Mouse (Mus musculus) limb, embryonic 13.5 days (tissue): ENCODE measurements around the gene Dck. TPM values are rescaled to one million over a fixed set of nuclear protein-coding genes. Genes with fewer than 3 reads are reported as not detected.

Experiments used
- ATAC-seq: fragments of 200-750 bp; cut with Nextera tagmentation; 2 replicates; pipeline ENCODE4 v1.8.0; 2017; ENCODE audit warnings: low read depth, moderate number of reproducible peaks, moderate TSS enrichment; ENCODE audit not compliant: low FRiP score
- H3K27ac ChIP-seq: fragments of 300-500 bp; sonication (generic); 2 replicates; pipeline ENCODE4 v1.5.1; 2015; ENCODE audit warnings: inconsistent platforms, mild to moderate bottlenecking, moderate library complexity
- H3K27me3 ChIP-seq: fragments of 300-500 bp; sonication (generic); 2 replicates; pipeline ENCODE4 v1.6.1; 2015; ENCODE audit warnings: mild to moderate bottlenecking, inconsistent platforms
- H3K36me3 ChIP-seq: fragments of 300-500 bp; sonication (generic); 2 replicates; pipeline ENCODE4 v1.6.1; 2015; ENCODE audit warnings: inconsistent platforms, mild to moderate bottlenecking, moderate library complexity
- H3K4me1 ChIP-seq: fragments of 300-500 bp; sonication (generic); 2 replicates; pipeline ENCODE4 v1.6.1; 2015; ENCODE audit warnings: inconsistent platforms
- H3K4me2 ChIP-seq: fragments of 300-500 bp; sonication (generic); replicated peaks from 2 replicates; pipeline ENCODE4 v1.6.1; 2015; ENCODE audit warnings: inconsistent platforms, mild to moderate bottlenecking, moderate library complexity
- H3K4me3 ChIP-seq: fragments of 300-500 bp; sonication (generic); 2 replicates; pipeline ENCODE4 v1.5.1; 2015; ENCODE audit warnings: moderate library complexity, mild to moderate bottlenecking, inconsistent platforms
- H3K9ac ChIP-seq: fragments of 300-500 bp; sonication (generic); 2 replicates; pipeline ENCODE4 v1.6.1; 2015; ENCODE audit warnings: mild to moderate bottlenecking, inconsistent platforms
- H3K9me3 ChIP-seq: fragments of 300-500 bp; sonication (generic); 2 replicates; pipeline ENCODE4 v1.6.1; 2016; ENCODE audit warnings: inconsistent platforms
- WGBS: fragments of 180-500 bp; shearing (Covaris S2); methylation state at CpG from one replicate; pipeline ENCODE4 v1.1.7; 2015; 5-methylcytosine and 5-hydroxymethylcytosine counted together
- polyA plus RNA-seq: library from polyadenylated mRNA; unstranded; fragments of >200 nt; fragmentation: Nextera tagmentation; extraction: Ambion mirVana; gene quantifications from 2 replicates; pipeline ENCODE4 v1.2.1, GENCODE M21; 2015

The Dck gene
- polyA plus RNA-seq, 1 experiment from 2014 or later, result 46.5 TPM

- Histone ChIP-seq H3K9me3 (no peaks in the 10 kb centered on the region), H3K27me3 (no peaks in the 10 kb centered on the region), H3K27ac (no peak overlapping the region), H3K36me3 (no peaks in the 10 kb centered on the region), H3K4me3 (no peak overlapping the region), H3K4me2 (no peak overlapping the region), H3K4me1 (no peaks in the 10 kb centered on the region), H3K9ac (no peak overlapping the region)
- WGBS, result 46% methylated on average over 9 of the region's 9 CpGs
- no peak for ATAC-seq
Measured at GRCm38 (mm10) chr5:88795910-88796584, 31.3 kb downstream of the Dck start.

GRCm38 (mm10) chr5:88796588-88796987, 31.8 kb downstream of the Dck start:
- no peaks in the 10 kb centered on the region for H3K36me3 ChIP-seq
- no peak overlapping the region for H3K27ac ChIP-seq
- H3K4me1 ChIP-seq, result no peaks in the 10 kb centered on the region
- H3K9ac ChIP-seq, result no peak overlapping the region
- no peaks in the 10 kb centered on the region for H3K9me3 ChIP-seq
- H3K4me2 ChIP-seq, result no peak overlapping the region
- WGBS, result 73% methylated on average over 11 of the region's 11 CpGs
- no peak for ATAC-seq
- H3K27me3 ChIP-seq, result no peaks in the 10 kb centered on the region
- H3K4me3 ChIP-seq, result no peak overlapping the region

GRCm38 (mm10) chr5:88797121-88797520, 32.3 kb downstream of the Dck start:
- Histone ChIP-seq H3K27ac (no peak overlapping the region), H3K4me1 (no peaks in the 10 kb centered on the region), H3K27me3 (no peaks in the 10 kb centered on the region), H3K4me2 (no peak overlapping the region), H3K36me3 (no peaks in the 10 kb centered on the region), H3K4me3 (no peak overlapping the region), H3K9me3 (no peaks in the 10 kb centered on the region), H3K9ac (no peak overlapping the region)
- WGBS, result 82% methylated on average over 6 of the region's 6 CpGs
- no peak for ATAC-seq

- H3K27me3 ChIP-seq, result no peaks in the 10 kb centered on the region
- H3K4me2 ChIP-seq, result no peak overlapping the region
- H3K4me3 ChIP-seq, result no peak overlapping the region
- no peak overlapping the region for H3K27ac ChIP-seq
- no peak for ATAC-seq
- H3K4me1 ChIP-seq, result peaks cover 4% of the 10 kb centered on the region; the same call in 1 of the 2 replicates
- H3K9ac ChIP-seq, result no peak overlapping the region
- WGBS, result 86% methylated on average over 4 of the region's 4 CpGs
- no peaks in the 10 kb centered on the region for H3K9me3 ChIP-seq
- H3K36me3 ChIP-seq, result no peaks in the 10 kb centered on the region
Measured at GRCm38 (mm10) chr5:88805616-88806015, 40.8 kb downstream of the Dck start.

GRCm38 (mm10) chr5:88806278-88806677, 41.5 kb downstream of the Dck start:
- WGBS, result 17% methylated on average over 5 of the region's 5 CpGs
- Histone ChIP-seq H3K4me2 (no peak overlapping the region), H3K9me3 (no peaks in the 10 kb centered on the region), H3K9ac (no peak overlapping the region), H3K4me1 (peaks cover 4% of the 10 kb centered on the region; the same call in 1 of the 2 replicates), H3K27ac (no peak overlapping the region), H3K4me3 (no peak overlapping the region), H3K36me3 (no peaks in the 10 kb centered on the region), H3K27me3 (no peaks in the 10 kb centered on the region)
- no peak for ATAC-seq

GRCm38 (mm10) chr5:88807342-88807741, 42.5 kb downstream of the Dck start:
- H3K4me1 ChIP-seq, result peaks cover 4% of the 10 kb centered on the region; the same call in 1 of the 2 replicates
- no peak overlapping the region for H3K4me3 ChIP-seq
- 45% methylated on average over 9 of the region's 9 CpGs for WGBS
- no peaks in the 10 kb centered on the region for H3K36me3 ChIP-seq
- no peak for ATAC-seq
- H3K27me3 ChIP-seq, result no peaks in the 10 kb centered on the region
- no peak overlapping the region for H3K27ac ChIP-seq
- no peak overlapping the region for H3K9ac ChIP-seq
- no peak overlapping the region for H3K4me2 ChIP-seq
- H3K9me3 ChIP-seq, result no peaks in the 10 kb centered on the region

GRCm38 (mm10) chr5:88813188-88813587, 48.4 kb downstream of the Dck start:
- no peaks in the 10 kb centered on the region for H3K4me1 ChIP-seq
- no peaks in the 10 kb centered on the region for H3K9me3 ChIP-seq
- 79% methylated on average over 2 of the region's 2 CpGs for WGBS
- no peak overlapping the region for H3K27ac ChIP-seq
- H3K4me2 ChIP-seq, result no peak overlapping the region
- H3K36me3 ChIP-seq, result no peaks in the 10 kb centered on the region
- no peak overlapping the region for H3K9ac ChIP-seq
- ATAC-seq, result no peak
- no peak overlapping the region for H3K4me3 ChIP-seq
- H3K27me3 ChIP-seq, result no peaks in the 10 kb centered on the region

- no peak overlapping the region for H3K4me2 ChIP-seq
- no peaks in the 10 kb centered on the region for H3K27me3 ChIP-seq
- WGBS, result 72% methylated on average over 4 of the region's 4 CpGs
- H3K4me3 ChIP-seq, result no peak overlapping the region
- H3K4me1 ChIP-seq, result no peaks in the 10 kb centered on the region
- H3K27ac ChIP-seq, result no peak overlapping the region
- no peaks in the 10 kb centered on the region for H3K9me3 ChIP-seq
- H3K36me3 ChIP-seq, result no peaks in the 10 kb centered on the region
- H3K9ac ChIP-seq, result no peak overlapping the region
- no peak for ATAC-seq
Measured at GRCm38 (mm10) chr5:88814552-88814951, 49.8 kb downstream of the Dck start.

- H3K4me1 ChIP-seq, result no peaks in the 10 kb centered on the region
- H3K27me3 ChIP-seq, result no peaks in the 10 kb centered on the region
- no peak overlapping the region for H3K4me3 ChIP-seq
- H3K9ac ChIP-seq, result no peak overlapping the region
- H3K36me3 ChIP-seq, result no peaks in the 10 kb centered on the region
- H3K4me2 ChIP-seq, result no peak overlapping the region
- ATAC-seq, result no peak
- 28% methylated on average over 1 of the region's 1 CpGs for WGBS
- no peaks in the 10 kb centered on the region for H3K9me3 ChIP-seq
- no peak overlapping the region for H3K27ac ChIP-seq
Measured at GRCm38 (mm10) chr5:88821542-88821941, 56.7 kb downstream of the Dck start.

- no peaks in the 10 kb centered on the region for H3K36me3 ChIP-seq
- no peak overlapping the region for H3K9ac ChIP-seq
- H3K4me3 ChIP-seq, result no peak overlapping the region
- no peaks in the 10 kb centered on the region for H3K9me3 ChIP-seq
- no peak overlapping the region for H3K27ac ChIP-seq
- ATAC-seq, result no peak
- no peaks in the 10 kb centered on the region for H3K4me1 ChIP-seq
- WGBS, result 75% methylated on average over 10 of the region's 10 CpGs
- H3K27me3 ChIP-seq, result no peaks in the 10 kb centered on the region
- no peak overlapping the region for H3K4me2 ChIP-seq
Measured at GRCm38 (mm10) chr5:88824838-88825237, 60.0 kb downstream of the Dck start.

- H3K4me3 ChIP-seq, result no peak overlapping the region
- no peak for ATAC-seq
- H3K27me3 ChIP-seq, result no peaks in the 10 kb centered on the region
- no peaks in the 10 kb centered on the region for H3K4me1 ChIP-seq
- H3K4me2 ChIP-seq, result no peak overlapping the region
- no peak overlapping the region for H3K27ac ChIP-seq
- H3K9me3 ChIP-seq, result no peaks in the 10 kb centered on the region
- no peak overlapping the region for H3K9ac ChIP-seq
- no peaks in the 10 kb centered on the region for H3K36me3 ChIP-seq
- 82% methylated on average over 8 of the region's 8 CpGs for WGBS
Measured at GRCm38 (mm10) chr5:88829835-88830571, 65.2 kb downstream of the Dck start.

GRCm38 (mm10) chr5:88830880-88831279, 66.1 kb downstream of the Dck start:
- Histone ChIP-seq H3K4me1 (no peaks in the 10 kb centered on the region), H3K9me3 (no peaks in the 10 kb centered on the region), H3K4me2 (no peak overlapping the region), H3K27me3 (no peaks in the 10 kb centered on the region), H3K27ac (no peak overlapping the region), H3K36me3 (no peaks in the 10 kb centered on the region), H3K4me3 (no peak overlapping the region), H3K9ac (no peak overlapping the region)
- ATAC-seq, result no peak
- WGBS, result 74% methylated on average over 4 of the region's 4 CpGs
